Mouse (Mus musculus) midbrain, embryonic 12.5 days (tissue): ENCODE measurements around the gene Tert. TPM values are rescaled to one million over a fixed set of nuclear protein-coding genes. Genes with fewer than 3 reads are reported as not detected.

Experiments used
- ATAC-seq: fragments of 200-750 bp; cut with Nextera tagmentation; 2 replicates; pipeline ENCODE4 v1.8.0; 2017; ENCODE audit warnings: low read depth, moderate TSS enrichment, moderate library complexity; ENCODE audit not compliant: low FRiP score
- H3K27ac ChIP-seq: fragments of 300-500 bp; sonication (generic); replicated peaks from 2 replicates; pipeline ENCODE4 v1.5.1; 2016; ENCODE audit warnings: mild to moderate bottlenecking
- H3K27me3 ChIP-seq: fragments of 300-500 bp; sonication (generic); 2 replicates; pipeline ENCODE4 v1.6.1; 2016; ENCODE audit warnings: mild to moderate bottlenecking
- H3K36me3 ChIP-seq: fragments of 300-500 bp; sonication (generic); 2 replicates; pipeline ENCODE4 v1.6.1; 2016
- H3K4me1 ChIP-seq: fragments of 300-500 bp; sonication (generic); 2 replicates; pipeline ENCODE4 v1.6.1; 2016
- H3K4me2 ChIP-seq: fragments of 300-500 bp; sonication (generic); replicated peaks from 2 replicates; pipeline ENCODE4 v1.6.1; 2016; ENCODE audit warnings: mild to moderate bottlenecking, moderate library complexity
- H3K4me3 ChIP-seq: fragments of 300-500 bp; sonication (generic); 2 replicates; pipeline ENCODE4 v1.5.1; 2016; ENCODE audit warnings: mild to moderate bottlenecking
- H3K9ac ChIP-seq: fragments of 300-500 bp; sonication (generic); replicated peaks from 2 replicates; pipeline ENCODE4 v1.6.1; 2016; ENCODE audit warnings: mild to moderate bottlenecking, moderate library complexity
- H3K9me3 ChIP-seq: fragments of 300-500 bp; sonication (generic); 2 replicates; pipeline ENCODE4 v1.6.1; 2016; ENCODE audit warnings: mild to moderate bottlenecking
- WGBS: fragments of 180-500 bp; shearing (Covaris S2); methylation state at CpG from one replicate; pipeline ENCODE4 v1.1.7; 2016; 5-methylcytosine and 5-hydroxymethylcytosine counted together
- polyA plus RNA-seq: library from polyadenylated mRNA; unstranded; fragments of >200 nt; fragmentation: Nextera tagmentation; extraction: Ambion mirVana; gene quantifications from 2 replicates; pipeline ENCODE4 v1.2.1, GENCODE M21; 2016

The Tert gene
- polyA plus RNA-seq, 1 experiment from 2014 or later: 6.9 TPM

GRCm38 (mm10) chr13:73680394-73680793, 53.7 kb downstream of the Tert start:
- no peaks in the 10 kb centered on the region for H3K4me1 ChIP-seq
- H3K4me3 ChIP-seq: no peak overlapping the region
- no peak for ATAC-seq
- no peaks in the 10 kb centered on the region for H3K36me3 ChIP-seq
- WGBS: 36% methylated on average over 1 of the region's 1 CpGs
- no peaks in the 10 kb centered on the region for H3K9me3 ChIP-seq
- no peaks in the 10 kb centered on the region for H3K27me3 ChIP-seq
- no peak overlapping the region for H3K9ac ChIP-seq
- H3K27ac ChIP-seq: no peak overlapping the region
- no peak overlapping the region for H3K4me2 ChIP-seq

GRCm38 (mm10) chr13:73682226-73682625, 55.5 kb downstream of the Tert start:
- Histone ChIP-seq H3K4me1 (no peaks in the 10 kb centered on the region), H3K27ac (no peak overlapping the region), H3K36me3 (no peaks in the 10 kb centered on the region), H3K9ac (no peak overlapping the region), H3K4me2 (no peak overlapping the region), H3K27me3 (no peaks in the 10 kb centered on the region), H3K9me3 (no peaks in the 10 kb centered on the region), H3K4me3 (no peak overlapping the region)
- 96% methylated on average over 2 of the region's 2 CpGs for WGBS
- ATAC-seq: no peak

GRCm38 (mm10) chr13:73683682-73684081, 57.0 kb downstream of the Tert start:
- no peak overlapping the region for H3K9ac ChIP-seq
- no peak for ATAC-seq
- H3K4me1 ChIP-seq: no peaks in the 10 kb centered on the region
- no peaks in the 10 kb centered on the region for H3K27me3 ChIP-seq
- H3K9me3 ChIP-seq: no peaks in the 10 kb centered on the region
- WGBS: 91% methylated on average over 11 of the region's 11 CpGs
- no peaks in the 10 kb centered on the region for H3K36me3 ChIP-seq
- no peak overlapping the region for H3K4me2 ChIP-seq
- no peak overlapping the region for H3K27ac ChIP-seq
- no peak overlapping the region for H3K4me3 ChIP-seq

GRCm38 (mm10) chr13:73684412-73684811, 57.7 kb downstream of the Tert start:
- H3K9ac ChIP-seq: no peak overlapping the region
- no peaks in the 10 kb centered on the region for H3K9me3 ChIP-seq
- ATAC-seq: no peak
- H3K27me3 ChIP-seq: no peaks in the 10 kb centered on the region
- no peaks in the 10 kb centered on the region for H3K36me3 ChIP-seq
- H3K4me3 ChIP-seq: no peak overlapping the region
- no peak overlapping the region for H3K4me2 ChIP-seq
- no peaks in the 10 kb centered on the region for H3K4me1 ChIP-seq
- no peak overlapping the region for H3K27ac ChIP-seq
- 80% methylated on average over 1 of the region's 1 CpGs for WGBS

- Histone ChIP-seq H3K4me1 (no peaks in the 10 kb centered on the region), H3K4me3 (no peak overlapping the region), H3K27ac (no peak overlapping the region), H3K36me3 (no peaks in the 10 kb centered on the region), H3K9me3 (no peaks in the 10 kb centered on the region), H3K9ac (no peak overlapping the region), H3K4me2 (no peak overlapping the region), H3K27me3 (no peaks in the 10 kb centered on the region)
- ATAC-seq: no peak
- 88% methylated on average over 6 of the region's 6 CpGs for WGBS
These were observed 58.8 kb downstream of the Tert start for GRCm38 (mm10) chr13:73685502-73685901.

GRCm38 (mm10) chr13:73687601-73688000, 60.9 kb downstream of the Tert start:
- 0 out of 2 replicates have a peak, but pooled peaks cover 2% of the 10 kb centered on the region for H3K4me1 ChIP-seq
- 77% methylated on average over 3 of the region's 3 CpGs for WGBS

GRCm38 (mm10) chr13:73688934-73689333, 62.2 kb downstream of the Tert start:
- Histone ChIP-seq H3K36me3 (no peaks in the 10 kb centered on the region), H3K27ac (no peak overlapping the region), H3K9me3 (no peaks in the 10 kb centered on the region), H3K4me2 (no peak overlapping the region), H3K27me3 (no peaks in the 10 kb centered on the region), H3K4me3 (no peak overlapping the region), H3K4me1 (0 out of 2 replicates have a peak, but pooled peaks cover 2% of the 10 kb centered on the region), H3K9ac (no peak overlapping the region)
- no peak for ATAC-seq
- WGBS: 66% methylated on average over 4 of the region's 4 CpGs

More at GRCm38 (mm10) chr13:73687601-73688000, 60.9 kb downstream of the Tert start:
- Histone ChIP-seq H3K36me3 (no peaks in the 10 kb centered on the region), H3K9me3 (no peaks in the 10 kb centered on the region), H3K9ac (no peak overlapping the region), H3K4me3 (no peak overlapping the region), H3K27me3 (no peaks in the 10 kb centered on the region), H3K27ac (no peak overlapping the region), H3K4me2 (no peak overlapping the region)
- ATAC-seq: no peak

- Histone ChIP-seq H3K4me1 (0 out of 2 replicates have a peak, but pooled peaks cover 2% of the 10 kb centered on the region), H3K4me3 (no peak overlapping the region), H3K27ac (no peak overlapping the region), H3K9ac (no peak overlapping the region), H3K27me3 (no peaks in the 10 kb centered on the region), H3K36me3 (no peaks in the 10 kb centered on the region), H3K4me2 (no peak overlapping the region), H3K9me3 (no peaks in the 10 kb centered on the region)
- ATAC-seq: peak; percentile 87
- WGBS: 31% methylated on average over 10 of the region's 10 CpGs
These were observed 65.6 kb downstream of the Tert start for GRCm38 (mm10) chr13:73692249-73692868.

- Histone ChIP-seq H3K4me1 (0 out of 2 replicates have a peak, but pooled peaks cover 2% of the 10 kb centered on the region), H3K36me3 (no peaks in the 10 kb centered on the region), H3K9me3 (no peaks in the 10 kb centered on the region), H3K9ac (no peak overlapping the region), H3K27ac (no peak overlapping the region), H3K27me3 (no peaks in the 10 kb centered on the region), H3K4me3 (no peak overlapping the region), H3K4me2 (no peak overlapping the region)
- 71% methylated on average over 2 of the region's 2 CpGs for WGBS
- no peak for ATAC-seq
These were observed 66.6 kb downstream of the Tert start for GRCm38 (mm10) chr13:73693333-73693732.

- Histone ChIP-seq H3K4me1 (0 out of 2 replicates have a peak, but pooled peaks cover 2% of the 10 kb centered on the region), H3K9me3 (no peaks in the 10 kb centered on the region), H3K4me3 (no peak overlapping the region), H3K36me3 (no peaks in the 10 kb centered on the region), H3K27ac (no peak overlapping the region), H3K9ac (no peak overlapping the region), H3K27me3 (no peaks in the 10 kb centered on the region), H3K4me2 (no peak overlapping the region)
- 91% methylated on average over 1 of the region's 1 CpGs for WGBS
- ATAC-seq: no peak
These were observed 68.3 kb downstream of the Tert start for GRCm38 (mm10) chr13:73694972-73695371.

GRCm38 (mm10) chr13:73696529-73696928, 69.8 kb downstream of the Tert start:
- H3K27me3 ChIP-seq: no peaks in the 10 kb centered on the region
- no peak overlapping the region for H3K9ac ChIP-seq
- no peak overlapping the region for H3K4me3 ChIP-seq
- H3K36me3 ChIP-seq: no peaks in the 10 kb centered on the region
- H3K27ac ChIP-seq: no peak overlapping the region
- 0 out of 2 replicates have a peak, but pooled peaks cover 2% of the 10 kb centered on the region for H3K4me1 ChIP-seq
- no peak overlapping the region for H3K4me2 ChIP-seq
- no peak for ATAC-seq
- no peaks in the 10 kb centered on the region for H3K9me3 ChIP-seq
- WGBS: 75% methylated on average over 3 of the region's 3 CpGs
